Mouse (Mus musculus) neural tube, embryonic 11.5 days (tissue): ENCODE measurements around the gene Wnk2. TPM values are rescaled to one million over a fixed set of nuclear protein-coding genes. Genes with fewer than 3 reads are reported as not detected.

Experiments
- ATAC-seq: fragments of 200-750 bp; cut with Nextera tagmentation; 2 replicates; pipeline ENCODE4 v1.8.0; 2017; ENCODE audit warnings: moderate number of reproducible peaks, mild to moderate bottlenecking, moderate TSS enrichment, moderate library complexity; ENCODE audit not compliant: insufficient read depth, low FRiP score, low TSS enrichment
- DNase-seq: peaks from one replicate; pipeline ENCODE4 v3.0.0-alpha.2; 2015; ENCODE audit warnings: low spot score
- H3K27ac ChIP-seq: fragments of 300-500 bp; sonication (generic); 2 replicates; pipeline ENCODE4 v1.5.1; 2014; ENCODE audit warnings: low read depth, mild to moderate bottlenecking, low read length
- H3K27me3 ChIP-seq: fragments of 300-500 bp; sonication (generic); 2 replicates; pipeline ENCODE4 v1.6.1; 2014; ENCODE audit warnings: mild to moderate bottlenecking, low read length, mixed read lengths; ENCODE audit not compliant: control insufficient read depth, insufficient read depth
- H3K36me3 ChIP-seq: fragments of 300-500 bp; sonication (generic); 2 replicates; pipeline ENCODE4 v1.6.1; 2014; ENCODE audit warnings: mild to moderate bottlenecking, low read length, moderate library complexity, mixed read lengths; ENCODE audit not compliant: control insufficient read depth, insufficient read depth
- H3K4me1 ChIP-seq: fragments of 300-500 bp; sonication (generic); 2 replicates; pipeline ENCODE4 v1.6.1; 2014; ENCODE audit warnings: low read length, mixed read lengths; ENCODE audit not compliant: control insufficient read depth, insufficient read depth
- H3K4me2 ChIP-seq: fragments of 300-500 bp; sonication (generic); 2 replicates; pipeline ENCODE4 v1.6.1; 2014; ENCODE audit warnings: low read depth, mild to moderate bottlenecking, moderate library complexity
- H3K4me3 ChIP-seq: fragments of 300-500 bp; sonication (generic); 2 replicates; pipeline ENCODE4 v1.5.1; 2014; ENCODE audit warnings: low read depth, low read length
- H3K9ac ChIP-seq: fragments of 300-500 bp; sonication (generic); 2 replicates; pipeline ENCODE4 v1.6.1; 2014; ENCODE audit warnings: mild to moderate bottlenecking, low read length
- H3K9me3 ChIP-seq: fragments of 300-500 bp; sonication (generic); 2 replicates; pipeline ENCODE4 v1.6.1; 2016; ENCODE audit warnings: low read length; ENCODE audit not compliant: control insufficient read depth
- WGBS: fragments of 180-500 bp; shearing (Covaris S2); extraction: QIAGEN DNeasy Blood & Tissue Kit; methylation state at CpG from one replicate; pipeline ENCODE4 v1.1.7; 2014; 5-methylcytosine and 5-hydroxymethylcytosine counted together
- polyA plus RNA-seq: library from polyadenylated mRNA; unstranded; fragments of >200 nt; fragmentation: Nextera tagmentation; extraction: Ambion mirVana; gene quantifications from 2 replicates; pipeline ENCODE4 v1.2.1, GENCODE M21; 2014

The Wnk2 gene
- polyA plus RNA-seq, 1 experiment from 2014 or later, result 10.7 TPM

GRCm38 (mm10) chr13:49047393-49047792 lies 100.4 kb downstream of the Wnk2 start:
- Histone ChIP-seq H3K27ac (no peak overlapping the region), H3K4me1 (no peaks in the 10 kb centered on the region), H3K36me3 (peaks cover 2% of the 10 kb centered on the region), H3K9me3 (no peaks in the 10 kb centered on the region), H3K4me2 (no peak overlapping the region), H3K27me3 (no peaks in the 10 kb centered on the region), H3K4me3 (no peak overlapping the region), H3K9ac (no peak overlapping the region)
- no peak for ATAC-seq
- 85% methylated on average over 1 of the region's 1 CpGs for whole genome bisulfite sequencing
- DNase-seq, result no peak

- ATAC-seq (no peak), DNase-seq (peak; percentile 42)
- Histone ChIP-seq H3K36me3 (peaks cover 2% of the 10 kb centered on the region), H3K27ac (peak overlapping the region; percentile 50; the same call in 1 of the 2 replicates), H3K4me1 (no peaks in the 10 kb centered on the region), H3K4me3 (no peak overlapping the region), H3K9ac (peak overlapping the region; percentile 33; the same call in 1 of the 2 replicates), H3K27me3 (no peaks in the 10 kb centered on the region), H3K4me2 (no peak overlapping the region), H3K9me3 (no peaks in the 10 kb centered on the region)
- 33% methylated on average over 10 of the region's 10 CpGs for WGBS
These were observed 103.7 kb downstream of the Wnk2 start for GRCm38 (mm10) chr13:49044145-49044561.

- ATAC-seq (no peak), DNase-seq (no peak)
- Histone ChIP-seq H3K9me3 (no peaks in the 10 kb centered on the region), H3K4me2 (no peak overlapping the region), H3K4me1 (no peaks in the 10 kb centered on the region), H3K27ac (no peak overlapping the region), H3K36me3 (no peaks in the 10 kb centered on the region; the same call in 1 of the 2 replicates), H3K27me3 (no peaks in the 10 kb centered on the region), H3K4me3 (no peak overlapping the region), H3K9ac (no peak overlapping the region)
- WGBS, result 93% methylated on average over 15 of the region's 15 CpGs
These were observed 105.4 kb downstream of the Wnk2 start for GRCm38 (mm10) chr13:49042371-49042770.

- H3K9ac ChIP-seq, result no peak overlapping the region
- no peaks in the 10 kb centered on the region for H3K9me3 ChIP-seq
- H3K4me2 ChIP-seq, result no peak overlapping the region
- 0 out of 2 replicates have a peak overlapping the region, but pooled peaks have one; percentile 20 for H3K27ac ChIP-seq
- no peak overlapping the region for H3K4me3 ChIP-seq
- H3K36me3 ChIP-seq, result peaks cover 2% of the 10 kb centered on the region; the same call in 1 of the 2 replicates
- H3K27me3 ChIP-seq, result no peaks in the 10 kb centered on the region
- DNase-seq (no peak), ATAC-seq (no peak)
- 84% methylated on average over 7 of the region's 7 CpGs for WGBS
- no peaks in the 10 kb centered on the region for H3K4me1 ChIP-seq
These were observed 110.8 kb downstream of the Wnk2 start for GRCm38 (mm10) chr13:49036928-49037574.

GRCm38 (mm10) chr13:49036436-49036835 lies 111.4 kb downstream of the Wnk2 start:
- Histone ChIP-seq H3K4me2 (no peak overlapping the region), H3K4me1 (no peaks in the 10 kb centered on the region), H3K9ac (no peak overlapping the region), H3K27ac (no peak overlapping the region), H3K9me3 (no peaks in the 10 kb centered on the region), H3K4me3 (no peak overlapping the region), H3K27me3 (no peaks in the 10 kb centered on the region), H3K36me3 (peaks cover 2% of the 10 kb centered on the region; the same call in 1 of the 2 replicates)
- 90% methylated on average over 4 of the region's 4 CpGs for WGBS
- no peak for ATAC-seq
- no peak for DNase-seq

GRCm38 (mm10) chr13:49031029-49031428 lies 116.8 kb downstream of the Wnk2 start:
- Histone ChIP-seq H3K4me3 (no peak overlapping the region), H3K36me3 (peaks cover 2% of the 10 kb centered on the region; the same call in 1 of the 2 replicates), H3K4me2 (no peak overlapping the region), H3K4me1 (no peaks in the 10 kb centered on the region), H3K27ac (no peak overlapping the region), H3K9ac (no peak overlapping the region), H3K27me3 (no peaks in the 10 kb centered on the region), H3K9me3 (no peaks in the 10 kb centered on the region)
- DNase-seq (no peak), ATAC-seq (no peak)
- WGBS, result 84% methylated on average over 2 of the region's 2 CpGs

GRCm38 (mm10) chr13:49028757-49029539 lies 118.9 kb downstream of the Wnk2 start:
- Histone ChIP-seq H3K9ac (no peak overlapping the region), H3K4me2 (no peak overlapping the region), H3K36me3 (no peaks in the 10 kb centered on the region), H3K4me1 (no peaks in the 10 kb centered on the region), H3K4me3 (no peak overlapping the region), H3K27ac (no peak overlapping the region), H3K27me3 (no peaks in the 10 kb centered on the region), H3K9me3 (no peaks in the 10 kb centered on the region)
- DNase-seq, result no peak
- 77% methylated on average over 8 of the region's 8 CpGs for WGBS
- ATAC-seq, result no peak

GRCm38 (mm10) chr13:49027057-49027456 lies 120.8 kb downstream of the Wnk2 start:
- no peaks in the 10 kb centered on the region for H3K36me3 ChIP-seq
- H3K4me2 ChIP-seq, result no peak overlapping the region
- no peak overlapping the region for H3K9ac ChIP-seq
- H3K27ac ChIP-seq, result no peak overlapping the region
- DNase-seq, result no peak
- H3K4me3 ChIP-seq, result no peak overlapping the region
- ATAC-seq, result no peak
- no peaks in the 10 kb centered on the region for H3K4me1 ChIP-seq
- no peaks in the 10 kb centered on the region for H3K9me3 ChIP-seq
- 86% methylated on average over 8 of the region's 8 CpGs for WGBS
- no peaks in the 10 kb centered on the region for H3K27me3 ChIP-seq
